Mouse (Mus musculus) spleen, postnatal 36 days (tissue): ENCODE results near the gene Aspdh.
A peak's percentile ranks its signal among the peaks of the same experiment; 100 is the strongest.

Experiments
- DNase-seq, 2 experiments: peaks; one replicate each; pipeline ENCODE4 v3.0.0; 2022; ENCODE audit warnings: low spot score in 2 of 2, mixed read lengths in 1 of 2

Gene Aspdh

GRCm38 (mm10) chr7:44497361-44498055 lies 32.3 kb downstream of the Aspdh start:
- DNase-seq: no peak

DNA sequence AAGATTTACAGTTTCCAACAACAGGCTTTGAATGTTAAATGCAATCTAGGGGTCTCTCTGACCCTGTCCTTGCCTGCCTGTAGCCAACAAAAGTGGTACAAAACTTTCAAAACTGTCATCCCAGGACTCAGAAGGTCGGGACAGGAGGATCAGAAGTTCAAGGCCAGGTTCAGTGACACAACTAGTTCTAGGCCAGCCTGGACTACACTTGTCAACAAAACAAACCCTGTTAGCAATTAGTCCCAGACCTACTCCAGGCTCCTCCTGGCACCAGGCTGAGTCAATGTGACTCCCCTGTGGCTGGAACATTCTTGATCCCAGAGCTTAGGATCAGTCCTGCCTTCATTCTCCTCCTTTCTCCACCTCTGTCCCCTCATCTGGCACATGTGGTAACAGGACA lies 33.7 kb downstream of the Aspdh start:
- DNase-seq: no peak

DNA sequence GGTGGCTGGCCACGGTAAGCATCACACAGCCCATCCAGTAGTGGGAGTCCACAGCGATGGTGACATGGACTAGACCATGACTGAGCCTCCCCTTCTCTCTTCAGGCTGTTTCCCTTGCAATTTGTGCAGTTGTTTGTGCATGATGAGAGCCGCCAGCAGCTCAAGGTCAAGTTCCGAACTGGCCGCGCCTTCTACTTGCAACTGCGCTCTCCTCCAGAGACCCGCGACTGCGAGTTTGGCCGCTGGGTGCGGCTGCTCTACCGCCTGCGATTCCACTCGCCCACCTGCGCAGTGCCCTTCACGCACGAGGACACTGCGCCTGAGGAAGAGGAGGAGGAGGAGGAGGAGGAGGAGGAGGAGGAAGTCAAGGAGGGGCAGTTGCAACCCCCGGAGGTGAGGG lies 34.9 kb downstream of the Aspdh start:
- no peak for DNase-seq

GRCm38 (mm10) chr7:44501563-44502115 lies 36.4 kb downstream of the Aspdh start:
- peak; percentile 57 to 65 for DNase-seq

- no peak for DNase-seq
These were observed 42.3 kb downstream of the Aspdh start for GRCm38 (mm10) chr7:44507491-44507890.
